In genomic region chr8:26384305-26384993, GRCm38 (mm10) we compare ENCODE assay signal across 8 mouse cellular contexts.
A peak's percentile ranks its signal among the peaks of the same experiment; 100 is the strongest.
DNase-seq lines count a peak whose midpoint lies in the region; ATAC-seq and TF ChIP-seq lines count a peak whose summit lies in the region.

No protein-coding gene starts in this region.

- H3K9ac ChIP-seq in midbrain, embryonic 11.5 days (ENCODE audit: low read length), result no peak overlapping the region
- no peak overlapping the region for H3K9ac ChIP-seq in midbrain, embryonic 16.5 days (ENCODE audit: low read depth, low read length)

- H3K27ac ChIP-seq in midbrain, embryonic 11.5 days (ENCODE audit: low read depth, low read length), result no peak overlapping the region
- H3K27ac ChIP-seq in midbrain, embryonic 16.5 days (ENCODE audit: low read length), result no peak overlapping the region
- H3K27ac ChIP-seq in gastrocnemius, adult 2 months, result peak overlapping the region; percentile 61

- no peaks in the 10 kb centered on the region for H3K27me3 ChIP-seq in midbrain, embryonic 11.5 days (ENCODE audit: control insufficient read depth, insufficient read depth, low read length)
- H3K27me3 ChIP-seq in midbrain, embryonic 16.5 days (ENCODE audit: control insufficient read depth, insufficient read depth, low read depth, low read length), result no peaks in the 10 kb centered on the region

- H3K4me3 ChIP-seq in midbrain, embryonic 11.5 days (ENCODE audit: low read depth, low read length), result no peak overlapping the region
- H3K4me3 ChIP-seq in midbrain, embryonic 16.5 days (ENCODE audit: low read depth, low read length), result no peak overlapping the region
- no peak overlapping the region for H3K4me3 ChIP-seq in gastrocnemius, adult 2 months

- no peaks in the 10 kb centered on the region for H3K4me1 ChIP-seq in midbrain, embryonic 11.5 days (ENCODE audit: control insufficient read depth, insufficient read depth, low read length)
- no peaks in the 10 kb centered on the region; the same call in 1 of the 2 replicates for H3K4me1 ChIP-seq in midbrain, embryonic 16.5 days (ENCODE audit: control insufficient read depth, insufficient read depth, low read length)

- TF ChIP-seq CTCF in gastrocnemius, adult 2 months (IDR thresholded peaks at IDR 0.05), result no peak

- H3K36me3 ChIP-seq in midbrain, embryonic 11.5 days (ENCODE audit: control insufficient read depth, insufficient read depth, low read length), result no peaks in the 10 kb centered on the region
- no peaks in the 10 kb centered on the region for H3K36me3 ChIP-seq in midbrain, embryonic 16.5 days (ENCODE audit: control insufficient read depth, insufficient read depth, low read length)

- WGBS in midbrain, embryonic 11.5 days, result 6% methylated on average over 3 of the region's 3 CpGs
- 16% methylated on average over 3 of the region's 3 CpGs for WGBS in midbrain, embryonic 16.5 days

- intact Hi-C loops in gastrocnemius, adult 2 months (cut with DNase I), result loop anchor here (5.0 kb wide), 2 partner anchors 37 to 58 kb away; no protein-coding TSS in a partner anchor

- no peaks in the 10 kb centered on the region for H3K9me3 ChIP-seq in midbrain, embryonic 11.5 days (ENCODE audit: control insufficient read depth, low read length)
- no peaks in the 10 kb centered on the region for H3K9me3 ChIP-seq in midbrain, embryonic 16.5 days (replicated peaks; ENCODE audit: control insufficient read depth, low read length, poor library complexity, severe bottlenecking)

- no peak overlapping the region for H3K4me2 ChIP-seq in midbrain, embryonic 11.5 days
- no peak overlapping the region for H3K4me2 ChIP-seq in midbrain, embryonic 16.5 days (ENCODE audit: low read length)

- 0 out of 2 replicates have a peak, but pooled peaks have one; percentile 52 for ATAC-seq in midbrain, embryonic 11.5 days (ENCODE audit: low FRiP score)
- no peak for ATAC-seq in midbrain, embryonic 16.5 days

- DNase-seq in midbrain, embryonic 11.5 days (ENCODE audit: low spot score, missing footprints), result no peak
- DNase-seq in gastrocnemius, adult 2 months, result peak; percentile 51
- DNase-seq in kidney, adult 11 months, result peak; percentile 58
- DNase-seq in lung, postnatal 25 days (ENCODE audit: low spot score), result peak; percentile 12
- DNase-seq in left cerebral cortex, adult 8-10 months (ENCODE audit: low spot score in 2 of 2), result no peak
- no peak for DNase-seq in liver
- DNase-seq in cerebellum, adult 9-10 months, result no peak

Comparison
In these comparisons a context has a peak if more than half of its experiments do, and no peak if none do; other contexts are left out.
1. DNase-seq: peak in gastrocnemius, adult 2 months (single experiment), kidney, adult 11 months (single experiment) and lung, postnatal 25 days (single experiment); none in midbrain, embryonic 11.5 days (single experiment), left cerebral cortex, adult 8-10 months (0 of 2), liver (single experiment) and cerebellum, adult 9-10 months (single experiment).